ENCODE assay signal across 19 mouse cellular contexts in genomic region chr10:5072054-5072453, GRCm38 (mm10). TPM values are rescaled to one million over a fixed set of nuclear protein-coding genes. Genes with fewer than 3 reads are reported as not detected.
"Had no signal": no experiment of that assay in that cellular context is flagged by ENCODE, and none has a peak within 500 bp of the region (broad histone marks: within the 10 kb centered on the region; RNA-seq: fewer than 3 reads in every experiment).

No protein-coding gene starts in this region.

- ATAC-seq: midbrain, embryonic 13.5 days had no signal

- H3K9me3 ChIP-seq: limb, embryonic 12.5 days; midbrain, embryonic 13.5 days; neural tube, embryonic 15.5 days had no signal

- H3K4me3 ChIP-seq: left cerebral cortex, adult 2 months; limb, embryonic 12.5 days; midbrain, embryonic 13.5 days; myocyte; neural tube, embryonic 15.5 days had no signal

- H3K27me3 ChIP-seq: midbrain, embryonic 13.5 days; neural tube, embryonic 15.5 days had no signal

- H3K27ac ChIP-seq: kidney, postnatal 0 days; left cerebral cortex, adult 2 months; limb, embryonic 12.5 days; liver, embryonic 14.5 days; midbrain, embryonic 13.5 days; neural tube, embryonic 15.5 days had no signal

- H3K4me2 ChIP-seq: limb, embryonic 12.5 days; midbrain, embryonic 13.5 days; neural tube, embryonic 15.5 days had no signal

- H3K4me1 ChIP-seq: midbrain, embryonic 13.5 days; neural tube, embryonic 15.5 days had no signal

- DNase-seq: kidney, adult 11 months; liver; lung, adult 18-20 months; right cerebral cortex, adult 18-20 months; right cerebral cortex, postnatal 25 days; thymus, postnatal 36 days had no signal

- H3K36me3 ChIP-seq: limb, embryonic 12.5 days; midbrain, embryonic 13.5 days had no signal

- H3K9ac ChIP-seq: limb, embryonic 12.5 days; liver, embryonic 14.5 days; midbrain, embryonic 13.5 days; neural tube, embryonic 15.5 days had no signal

RNA-seq across cellular contexts. Expression of gene Gm10097, which starts 3.1 kb away (rescaled TPM):
- total RNA-seq: layer of hippocampus, adult 18-20 months; layer of hippocampus, postnatal 10 days; left cerebral cortex, adult 2 months; left cerebral cortex, postnatal 14 days; megakaryocyte-erythroid progenitor cell, adult 5-6 weeks had no signal
- polyA plus RNA-seq: kidney, postnatal 0 days; neural tube, embryonic 11.5 days; small intestine, adult 2 months had no signal
